Mouse (Mus musculus) MN1 (cell line): ENCODE measurements around the gene Tatdn3.
A peak's percentile ranks its signal among the peaks of the same experiment; 100 is the strongest.

Experiments
- DNase-seq: peaks from one replicate; pipeline ENCODE4 v3.0.0-alpha.2; 2016; ENCODE audit warnings: low spot score

Tatdn3 gene

DNA sequence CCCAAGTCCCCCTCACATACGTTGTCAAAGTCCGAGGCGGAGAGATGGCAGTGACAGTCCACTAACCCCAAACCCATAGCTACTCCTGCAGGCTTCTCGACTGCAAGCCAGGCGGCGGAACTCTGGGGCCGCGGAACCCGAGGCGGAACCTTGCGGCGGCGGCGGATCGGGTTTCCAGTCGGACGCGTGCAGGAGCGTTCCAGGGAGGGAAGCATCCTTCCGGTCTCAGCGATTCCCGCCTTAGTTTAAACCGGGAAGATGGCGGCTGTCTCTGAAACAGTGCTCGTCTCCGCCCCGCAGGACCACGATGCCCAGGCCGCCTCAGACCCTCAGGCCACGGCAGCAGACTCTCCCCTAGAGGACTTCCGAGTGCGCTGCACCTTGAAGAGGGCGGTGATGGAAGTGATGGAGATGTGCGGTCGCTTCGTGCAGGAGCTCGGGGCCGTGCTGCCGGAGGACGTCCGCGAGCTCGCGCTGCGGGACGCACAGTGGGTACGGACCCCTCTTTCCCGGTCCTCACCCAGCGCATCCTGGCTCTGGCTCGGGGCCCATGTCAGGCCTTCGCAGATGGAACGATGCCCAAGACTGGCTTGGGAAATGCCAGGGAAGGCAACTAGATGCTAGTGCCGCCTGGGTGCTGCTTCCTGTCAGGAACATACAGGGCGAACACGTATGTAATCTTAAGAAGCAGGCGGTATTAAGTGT, at the start of gene Tatdn3, which contains the start of gene Nsl1:
Tatdn3 (minus strand) TSS at position 152 of the 705 bp plus-strand sequence.
Nsl1 (plus strand) TSS at position 232 of the 705 bp plus-strand sequence.
- DNase-seq: peak; percentile 94

DNA sequence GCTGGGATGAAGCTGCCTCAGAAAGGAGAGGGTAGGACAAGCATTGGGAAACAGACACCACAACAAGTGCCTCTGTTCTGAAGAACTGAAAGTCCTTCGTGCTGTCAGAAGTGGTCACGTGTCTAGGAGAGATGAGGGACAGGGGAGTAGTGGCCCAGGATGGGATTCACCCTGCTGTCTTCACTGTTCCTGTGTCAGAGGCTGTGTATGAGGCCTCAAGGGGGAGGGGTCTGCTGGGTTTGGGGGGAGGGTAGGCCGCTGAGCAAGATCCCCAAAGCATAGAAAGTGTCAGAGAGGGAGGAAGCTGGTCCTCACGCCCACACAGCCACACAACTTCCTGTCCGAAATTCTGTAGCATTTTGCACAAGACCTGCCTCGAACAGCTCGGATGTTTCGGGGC, 48.4 kb upstream of the Tatdn3 start:
- DNase-seq: no peak

DNA sequence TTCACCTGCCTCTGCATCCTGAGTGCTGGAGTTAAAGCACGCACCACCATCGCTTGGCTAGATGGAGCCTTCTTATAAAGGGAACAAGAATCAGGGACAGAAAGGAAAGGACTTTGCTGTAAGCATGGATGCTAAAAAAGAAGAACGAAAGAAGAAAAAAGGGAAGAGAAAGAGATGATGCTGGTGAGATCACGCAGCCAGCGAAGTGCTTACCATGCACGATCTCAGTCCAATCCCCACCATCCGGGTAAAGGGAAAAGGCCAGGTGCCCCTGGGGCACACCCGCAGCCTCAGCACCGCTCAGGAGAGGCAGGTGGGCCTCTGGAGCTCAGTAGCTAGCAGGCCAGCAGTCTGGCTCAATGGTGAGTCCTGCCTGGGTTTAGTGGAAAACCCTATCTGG, 47.2 kb upstream of the Tatdn3 start:
- DNase-seq: no peak

DNA sequence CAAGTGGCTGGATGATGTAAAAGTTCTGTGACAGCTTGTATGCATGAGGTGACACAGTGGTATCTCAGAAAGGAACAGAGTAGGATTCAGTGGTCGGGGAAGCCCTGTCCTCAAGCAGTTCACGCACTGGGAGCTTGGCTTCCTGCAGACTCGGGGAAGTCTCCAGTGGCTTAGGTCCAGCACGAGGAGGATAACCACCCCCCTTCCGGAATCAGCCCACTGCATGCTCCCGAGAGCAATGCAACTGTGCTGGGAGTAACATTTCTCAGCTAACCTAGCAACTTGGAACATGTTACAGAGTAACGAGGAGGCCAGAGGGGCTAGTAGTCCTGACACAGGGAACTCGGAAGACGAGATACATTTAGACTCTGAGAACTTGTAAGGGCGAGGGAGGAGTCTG, 44.6 kb upstream of the Tatdn3 start:
- no peak for DNase-seq

DNA sequence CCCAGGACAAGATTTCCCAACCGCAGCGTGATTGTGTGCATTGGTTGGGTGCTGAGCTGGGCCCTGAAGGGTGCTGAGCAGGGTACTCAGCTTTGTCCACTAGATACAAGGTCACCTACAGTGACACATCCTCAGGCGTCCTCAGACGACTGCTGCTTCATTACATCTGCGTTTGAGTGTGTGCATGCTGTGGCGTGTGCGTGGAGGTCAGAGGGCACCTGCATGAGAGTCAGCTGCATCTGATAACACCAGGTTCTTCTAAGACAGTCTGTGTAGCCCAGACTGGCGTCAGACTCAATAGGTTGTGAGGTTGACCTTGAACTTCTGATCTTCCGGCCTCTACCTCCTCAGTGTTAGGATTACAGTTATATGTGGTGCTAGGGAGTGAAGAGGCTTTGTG, 42.5 kb upstream of the Tatdn3 start:
- DNase-seq: no peak

DNA sequence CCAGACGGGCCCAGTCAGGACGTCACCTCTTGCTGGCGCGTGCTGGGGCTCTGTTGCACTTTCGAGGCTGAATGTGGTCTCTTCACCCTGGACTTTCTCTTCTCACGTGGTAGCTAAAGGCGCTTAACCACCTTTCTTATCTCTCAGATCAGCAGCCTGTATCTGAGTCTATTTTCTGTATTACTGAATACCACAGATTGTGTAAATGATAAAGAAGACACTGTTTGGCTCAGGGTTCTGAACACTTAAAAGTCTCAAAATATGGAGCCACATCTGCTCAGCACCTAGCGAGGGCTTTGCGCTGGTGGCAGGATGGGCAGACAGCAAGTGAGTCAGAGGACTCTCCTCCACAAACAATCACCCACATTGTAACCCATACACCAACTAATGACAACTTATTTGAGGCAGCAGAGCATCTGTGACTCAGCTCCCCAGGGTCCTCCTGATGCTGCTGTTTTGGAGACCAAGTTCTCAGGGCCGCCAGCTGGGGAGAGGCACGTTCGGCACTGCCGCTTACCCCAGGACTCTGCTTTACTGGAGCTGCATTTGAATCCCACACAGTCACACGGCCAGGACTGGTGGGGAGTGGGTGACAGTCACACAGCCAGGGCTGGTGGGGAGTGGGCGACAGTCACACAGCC, 40.1 kb upstream of the Tatdn3 start:
- DNase-seq: no peak

DNA sequence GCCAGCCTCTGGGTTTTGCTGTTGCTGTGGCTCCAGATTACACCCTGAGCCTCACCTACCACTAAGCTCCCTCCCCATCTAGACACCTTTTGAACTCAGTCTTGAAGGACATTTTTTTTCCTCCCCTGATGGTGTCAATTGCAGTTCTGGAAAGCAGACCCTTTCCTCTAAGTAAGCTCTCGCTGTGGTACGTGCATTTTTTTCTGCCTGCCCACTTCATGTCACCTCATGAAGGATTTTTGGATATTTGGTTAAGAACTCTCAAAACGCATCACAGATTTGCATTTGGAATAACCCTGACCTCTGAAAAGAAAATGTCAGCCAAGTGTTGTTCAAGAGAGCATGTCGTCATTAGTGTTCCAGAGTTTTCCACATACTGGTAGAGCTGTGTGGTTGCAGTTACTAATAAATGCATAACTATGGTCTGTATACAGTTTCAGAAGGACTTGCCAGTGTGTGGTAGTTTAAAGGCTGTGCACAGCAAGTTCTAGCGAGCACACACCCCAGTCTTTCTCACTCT, 37.1 kb upstream of the Tatdn3 start:
- DNase-seq: no peak

DNA sequence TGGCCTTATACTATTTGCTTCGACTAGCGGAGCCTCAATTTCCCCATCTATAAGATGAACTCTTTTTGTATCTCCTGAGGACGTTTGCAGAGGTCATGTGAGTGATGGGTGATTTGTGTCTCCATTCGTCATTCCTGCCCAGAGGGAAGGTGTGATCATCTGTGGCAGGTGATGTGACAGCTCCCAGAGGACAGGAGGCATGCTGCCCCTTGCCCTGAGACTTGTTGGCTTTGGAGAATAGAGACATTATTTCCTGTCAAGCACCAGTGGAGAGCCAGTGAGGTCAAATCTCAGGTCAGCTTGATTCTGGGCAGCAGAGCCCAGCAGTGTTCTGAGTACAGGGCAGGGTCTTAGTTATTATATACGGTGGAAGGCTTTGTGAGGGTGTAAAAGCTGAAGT, 36.4 kb upstream of the Tatdn3 start:
- no peak for DNase-seq

DNA sequence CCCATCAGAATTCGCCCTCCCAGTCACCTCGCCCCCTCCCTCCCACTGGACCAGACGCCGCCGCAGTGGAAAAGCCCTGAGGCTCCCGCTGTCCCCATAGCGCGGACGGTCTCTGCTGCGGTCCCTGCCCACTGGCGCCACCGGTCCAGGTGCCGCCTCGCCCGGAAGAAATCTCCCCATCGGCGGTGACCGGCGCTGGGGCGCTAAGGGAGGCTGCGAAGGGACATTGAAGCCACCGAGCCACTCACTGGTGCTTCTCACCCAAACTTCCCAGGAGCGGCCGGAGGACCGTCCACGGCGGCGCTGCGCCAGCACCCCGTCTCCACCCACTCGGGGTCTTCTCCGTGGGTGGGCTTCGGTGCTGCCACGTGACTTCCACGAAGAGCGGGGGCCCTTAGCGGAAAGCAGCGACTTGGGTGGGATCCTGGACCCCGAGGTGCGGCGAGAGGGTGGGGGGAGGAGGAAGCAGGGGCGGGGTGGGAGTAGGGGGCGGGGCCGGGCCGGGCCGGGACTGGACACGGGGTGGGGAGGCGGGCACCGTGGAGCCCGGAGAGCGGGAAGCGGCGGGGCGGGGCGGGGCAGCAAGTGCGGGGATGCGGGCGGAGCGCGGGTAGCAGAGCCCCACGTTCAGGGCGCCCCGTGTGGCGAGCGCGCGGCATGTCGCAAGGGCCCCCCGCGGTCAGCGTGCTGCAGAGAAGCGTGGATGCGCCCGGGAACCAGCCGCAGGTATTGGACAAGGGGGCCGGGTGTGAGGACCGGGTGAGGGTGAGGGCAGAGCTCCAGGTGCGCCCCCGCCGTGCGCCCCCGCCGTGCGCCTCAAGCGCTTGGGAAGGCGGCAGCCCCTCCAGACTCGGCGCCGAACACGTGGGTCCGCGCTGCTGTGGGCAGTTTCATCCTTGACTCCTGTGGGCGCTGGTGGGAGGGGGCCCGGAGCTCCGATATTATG, 35.3 kb upstream of the Tatdn3 start, which contains the start of gene Batf3:
Batf3 (plus strand) TSS at position 46 of the 946 bp plus-strand sequence.
- peak; percentile 81 for DNase-seq

DNA sequence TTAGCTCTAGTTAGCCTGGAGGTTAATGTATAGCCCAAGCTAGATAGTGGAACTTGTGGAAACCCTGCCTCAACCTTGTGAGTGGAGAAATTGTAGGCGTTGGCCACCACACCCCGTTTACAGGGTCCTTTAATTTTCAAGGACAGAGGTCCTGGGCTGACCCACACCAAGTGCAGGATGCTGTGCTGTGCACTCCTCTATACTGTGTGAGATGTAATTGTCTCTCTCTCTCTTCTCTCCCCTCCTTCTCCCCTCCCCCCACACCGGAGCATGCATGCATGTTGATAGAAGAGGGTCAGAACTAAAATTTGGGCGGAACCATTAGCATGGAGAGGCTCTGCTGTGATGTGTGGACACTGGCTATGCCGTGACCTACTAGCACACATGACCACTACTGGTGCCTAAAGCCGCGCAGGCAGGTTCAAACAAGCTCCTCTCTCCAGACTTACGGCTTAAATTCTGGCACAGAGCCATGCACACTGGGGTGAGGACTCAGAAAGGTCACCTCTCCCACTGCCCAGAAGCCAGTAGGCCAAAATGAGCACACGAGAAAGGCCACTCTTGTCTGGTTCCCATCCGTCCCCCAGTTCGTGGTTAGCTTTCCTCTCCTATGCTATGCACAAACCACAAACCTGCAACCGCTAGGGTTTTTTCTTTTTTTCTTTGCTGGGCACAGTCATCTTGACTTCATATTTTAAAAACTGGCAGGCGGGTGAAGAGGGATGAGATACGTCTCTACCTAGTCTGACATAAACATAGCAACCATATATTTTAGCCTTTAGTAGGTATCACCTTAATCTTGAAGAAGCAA, 34.3 kb upstream of the Tatdn3 start:
- DNase-seq: peak; percentile 39

DNA sequence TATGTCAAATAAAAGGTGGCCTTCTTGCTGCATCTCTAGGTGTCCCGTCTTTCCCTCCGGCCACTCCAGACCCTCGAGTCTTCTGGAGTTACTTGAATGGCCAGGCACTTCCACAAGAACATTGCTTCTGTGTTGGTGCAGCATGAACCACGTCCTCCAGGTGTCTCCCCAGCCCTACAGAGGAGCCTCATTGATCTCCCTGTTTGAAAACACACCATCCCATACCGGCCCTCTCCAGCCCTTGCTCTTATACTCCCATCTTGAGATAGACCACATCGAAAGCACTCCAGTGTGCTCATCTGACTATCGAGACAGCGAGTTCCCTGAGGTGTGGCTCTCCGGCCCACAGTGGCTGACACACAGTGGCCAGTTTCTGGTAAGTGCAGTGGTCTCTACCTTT, 32.3 kb upstream of the Tatdn3 start:
- DNase-seq: peak; percentile 36

DNA sequence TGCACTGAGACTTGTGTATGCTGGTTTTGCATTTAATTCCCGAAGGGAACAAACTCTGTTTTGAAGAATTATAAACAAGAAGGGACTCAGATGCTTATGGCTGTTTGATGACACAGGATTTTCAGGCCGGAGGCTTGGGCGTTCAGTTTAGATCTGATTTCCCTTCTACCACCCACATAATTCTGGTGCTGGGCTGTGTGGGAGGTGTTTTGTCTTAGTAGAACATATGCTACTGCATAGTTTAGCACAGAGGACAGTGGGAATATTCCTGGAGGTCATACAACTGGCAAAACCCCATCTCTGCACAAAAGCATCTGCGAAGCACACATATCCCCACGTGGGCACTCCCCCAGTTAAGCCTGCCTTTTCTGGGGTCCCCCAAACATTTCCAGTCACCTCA, 30.8 kb upstream of the Tatdn3 start:
- no peak for DNase-seq

DNA sequence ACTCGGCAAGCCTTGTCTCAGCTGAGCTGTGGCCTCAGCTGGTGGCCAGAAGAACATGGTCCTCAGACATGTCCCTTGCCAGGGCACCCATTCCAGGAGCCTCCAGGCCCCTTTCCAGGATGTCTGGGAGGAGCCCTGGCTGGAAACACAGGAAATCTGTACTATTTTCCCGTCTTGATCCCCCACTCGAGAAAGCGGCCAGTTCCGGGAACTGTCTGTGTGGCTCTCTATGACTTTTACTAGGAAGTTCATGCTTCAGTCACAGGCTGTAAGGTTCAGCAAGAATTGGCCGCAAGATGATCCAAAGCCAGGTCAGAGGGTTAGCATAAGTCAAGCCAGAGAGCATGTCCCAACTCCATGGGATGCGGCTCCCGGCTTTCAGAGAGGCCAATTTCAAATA, 29.3 kb upstream of the Tatdn3 start:
- DNase-seq: no peak

DNA sequence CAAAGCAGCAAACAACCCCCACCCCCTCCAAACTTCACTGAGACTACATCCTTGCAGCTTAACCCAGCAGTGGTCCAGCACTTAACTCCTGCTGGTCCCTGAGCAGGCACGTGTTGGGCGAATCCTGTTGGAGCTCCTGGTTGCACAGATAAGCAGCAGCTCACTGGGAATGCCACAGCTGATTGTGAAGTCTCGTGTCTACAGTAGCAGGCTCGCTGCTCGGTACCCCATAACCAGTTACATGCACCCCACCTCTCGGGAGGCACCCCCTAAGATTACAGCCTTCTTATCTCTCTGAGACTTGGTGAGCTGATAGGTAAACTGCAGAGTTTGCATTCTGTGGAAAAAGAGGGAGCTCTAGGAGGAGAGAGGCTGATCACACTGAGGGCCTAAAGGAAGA, 26.6 kb upstream of the Tatdn3 start:
- DNase-seq: no peak

DNA sequence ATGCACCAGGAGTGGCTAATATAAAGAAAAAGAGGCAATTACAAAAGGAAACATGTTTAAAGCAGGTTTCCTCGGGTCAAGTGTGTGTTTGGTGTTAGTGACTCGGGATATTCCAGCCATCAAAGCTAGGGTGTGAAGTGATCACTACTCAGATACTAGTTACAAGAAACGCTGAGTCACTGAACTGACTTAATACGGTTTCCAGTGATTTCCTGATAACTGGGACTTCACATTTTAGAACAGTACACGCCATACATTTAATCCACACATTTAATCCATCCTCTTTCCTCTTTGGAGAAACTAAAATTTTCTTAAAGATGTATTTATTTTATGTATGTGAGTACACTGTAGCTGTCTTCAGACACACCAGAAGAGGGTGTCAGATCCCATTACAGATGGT, 25.2 kb upstream of the Tatdn3 start:
- no peak for DNase-seq

DNA sequence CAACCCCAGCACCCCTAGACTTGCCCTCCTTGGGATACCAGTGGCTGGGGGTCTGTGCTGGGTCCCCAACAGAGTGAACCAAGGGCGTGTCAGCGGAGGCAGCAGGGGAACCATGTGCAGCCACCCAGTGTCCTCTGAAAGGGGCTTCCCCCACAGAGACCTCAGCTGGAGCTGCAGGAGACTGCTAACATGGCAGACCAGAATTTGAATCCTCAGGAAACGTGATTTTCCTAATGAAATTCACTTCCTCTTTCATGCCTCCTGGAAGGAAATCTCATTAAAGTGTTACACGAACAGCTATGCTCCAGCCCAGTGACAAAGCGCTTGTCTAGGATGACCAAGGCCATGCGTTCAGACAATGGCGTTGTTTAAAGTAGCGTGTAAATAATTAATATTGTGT, 24.2 kb upstream of the Tatdn3 start:
- DNase-seq: no peak

DNA sequence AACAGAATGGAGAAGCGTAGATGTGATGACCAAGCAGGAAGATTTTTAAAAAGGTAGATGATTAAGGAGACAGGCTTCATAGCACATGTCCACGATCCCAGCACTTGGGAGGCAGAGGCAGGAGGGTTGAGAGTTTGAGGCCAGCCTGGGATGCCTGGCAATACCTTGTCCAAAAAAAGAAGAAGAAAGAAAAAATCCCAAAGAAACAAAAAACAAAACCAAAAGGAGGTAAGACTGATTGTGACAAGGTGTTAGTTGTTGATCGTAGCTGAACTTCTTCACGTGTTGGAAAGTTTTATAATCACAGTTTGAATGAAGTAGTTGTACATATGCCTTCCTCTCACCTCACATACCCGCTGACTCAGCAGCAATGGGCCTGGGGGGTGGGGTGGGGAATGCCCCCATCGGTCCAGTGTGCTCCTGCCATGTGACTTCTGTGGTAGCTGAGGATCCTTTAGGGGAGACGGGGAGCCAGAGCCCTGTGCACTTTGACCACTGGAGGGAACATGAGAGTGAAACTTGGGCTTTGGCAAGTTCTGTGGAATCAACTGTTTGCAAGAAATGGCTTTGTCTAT, 23.7 kb upstream of the Tatdn3 start:
- no peak for DNase-seq

DNA sequence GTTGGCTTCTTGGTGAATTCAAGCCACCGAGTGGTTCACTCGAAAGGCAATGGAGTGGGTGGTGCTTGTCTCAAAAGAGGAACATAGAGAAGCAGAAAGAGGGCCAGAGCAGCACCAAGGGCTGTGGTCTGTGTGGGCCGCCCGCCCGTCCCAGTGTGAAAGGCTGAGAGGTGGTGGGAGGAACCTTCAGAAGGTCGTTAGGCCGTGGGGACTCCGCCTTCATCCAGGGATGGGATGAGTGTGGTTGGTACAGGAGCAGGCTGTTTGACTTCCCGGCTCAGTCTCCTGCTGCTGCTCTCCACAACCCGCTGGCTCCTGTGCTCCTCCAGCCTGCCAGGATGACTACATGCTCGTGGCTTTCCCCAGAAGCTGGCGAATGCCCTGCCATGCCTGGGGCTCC, 22.9 kb upstream of the Tatdn3 start:
- DNase-seq: no peak

DNA sequence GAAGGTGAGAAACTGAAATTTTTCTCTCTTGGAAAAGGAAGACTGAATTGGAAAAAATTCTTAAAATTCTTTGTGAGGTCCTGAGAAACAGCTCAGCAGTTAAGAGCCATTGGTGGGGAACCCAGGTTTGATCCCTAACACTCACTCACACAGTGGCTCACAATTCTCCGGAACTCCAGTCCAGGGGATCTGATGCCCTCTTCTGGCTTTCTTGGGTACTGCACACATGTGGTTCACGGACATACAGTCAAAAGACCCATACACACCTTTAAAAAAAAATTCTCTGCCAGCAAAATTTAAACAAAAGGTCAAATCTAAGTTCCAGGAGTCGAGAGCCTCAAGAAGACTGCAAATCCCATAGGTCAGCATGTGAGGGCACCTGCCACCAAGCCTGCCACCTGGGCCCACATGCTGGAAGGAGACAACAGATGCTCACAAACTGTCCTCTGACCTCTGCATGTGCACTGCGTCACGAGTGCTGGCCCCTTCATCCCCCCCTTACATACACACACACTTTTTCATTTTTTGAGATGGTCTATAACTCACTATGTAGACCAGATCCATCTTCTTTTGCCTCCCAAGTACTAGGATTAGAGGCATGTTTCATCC, 22.3 kb upstream of the Tatdn3 start:
- DNase-seq: peak; percentile 29

DNA sequence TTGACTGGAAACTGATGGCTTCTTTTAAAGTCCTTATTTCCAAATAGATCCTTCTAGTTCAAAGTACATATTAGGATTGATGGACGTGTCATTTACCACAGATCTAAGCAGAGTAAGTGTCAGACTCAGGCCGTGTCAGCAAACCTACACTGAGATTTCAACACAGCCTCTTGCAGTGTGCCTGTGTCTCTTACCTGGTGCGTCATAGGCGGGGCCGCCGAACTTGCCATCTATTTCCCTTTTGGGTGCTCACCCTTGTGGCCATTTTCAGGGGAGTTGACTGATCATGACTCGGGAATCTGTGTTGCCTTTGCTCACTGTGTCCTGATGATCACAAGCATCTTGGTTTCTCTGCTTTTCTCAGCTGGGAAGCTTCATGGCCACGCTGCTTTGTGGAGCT, 20.5 kb upstream of the Tatdn3 start:
- DNase-seq: no peak
